Mouse (Mus musculus): ENCODE measurements around the gene Lat. TPM values are rescaled to one million over a fixed set of nuclear protein-coding genes. Genes with fewer than 3 reads are reported as not detected.
"Not testable (repeated sequence)": the region's sequence is repeated elsewhere in the genome, so short reads cannot be mapped to it uniquely, and the experiment has no call there.

The Lat gene
- polyA plus RNA-seq, 1 experiment from 2014 or later, result 0.78 TPM

- ATAC-seq (ENCODE audit: low FRiP score), result no peak
These were observed 28.5 kb upstream of the Lat start for GRCm38 (mm10) chr7:126397822-126398221.

GRCm38 (mm10) chr7:126397221-126397620 lies 27.9 kb upstream of the Lat start:
- DNase-seq (ENCODE audit: low spot score) (no peak), ATAC-seq (ENCODE audit: low FRiP score) (no peak)
- WGBS, result 58% methylated on average over 6 of the region's 6 CpGs
- Histone ChIP-seq H3K27ac (no peak overlapping the region), H3K4me1 (replicated peaks; ENCODE audit: control insufficient read depth, insufficient read depth, low read length) (peaks cover 7% of the 10 kb centered on the region; the same call in 1 of the 2 replicates), H3K27me3 (ENCODE audit: control insufficient read depth, insufficient read depth, low read length) (no peaks in the 10 kb centered on the region), H3K9me3 (ENCODE audit: control insufficient read depth, low read length) (no peaks in the 10 kb centered on the region), H3K9ac (no peak overlapping the region), H3K4me2 (replicated peaks) (peak overlapping the region; percentile 38), H3K4me3 (replicated peaks; ENCODE audit: low read length) (no peak overlapping the region), H3K36me3 (replicated peaks; ENCODE audit: control insufficient read depth, insufficient read depth) (no peaks in the 10 kb centered on the region)

More at GRCm38 (mm10) chr7:126397822-126398221, 28.5 kb upstream of the Lat start:
- WGBS, result 96% methylated on average over 4 of the region's 4 CpGs
- H3K36me3 ChIP-seq (replicated peaks; ENCODE audit: control insufficient read depth, insufficient read depth), result no peaks in the 10 kb centered on the region
- no peak for DNase-seq (ENCODE audit: low spot score)
- H3K9me3 ChIP-seq (ENCODE audit: control insufficient read depth, low read length), result no peaks in the 10 kb centered on the region
- no peak overlapping the region for H3K4me2 ChIP-seq (replicated peaks)
- H3K27ac ChIP-seq, result no peak overlapping the region
- H3K4me3 ChIP-seq (replicated peaks; ENCODE audit: low read length), result no peak overlapping the region
- no peak overlapping the region for H3K9ac ChIP-seq
- H3K27me3 ChIP-seq (ENCODE audit: control insufficient read depth, insufficient read depth, low read length), result no peaks in the 10 kb centered on the region
- H3K4me1 ChIP-seq (replicated peaks; ENCODE audit: control insufficient read depth, insufficient read depth, low read length), result peaks cover 7% of the 10 kb centered on the region; the same call in 1 of the 2 replicates

GRCm38 (mm10) chr7:126396298-126397119 lies 27.1 kb upstream of the Lat start, which contains the start of gene Nfatc2ip:
TSS of gene Nfatc2ip (minus strand) at chr7:126396737.
- Histone ChIP-seq H3K27me3 (ENCODE audit: control insufficient read depth, insufficient read depth, low read length) (no peaks in the 10 kb centered on the region), H3K9me3 (ENCODE audit: control insufficient read depth, low read length) (no peaks in the 10 kb centered on the region), H3K27ac (0 out of 2 replicates have a peak within 1 kb of the TSS, but pooled peaks have one; percentile 41), H3K4me2 (replicated peaks) (peak within 1 kb of the TSS; percentile 64), H3K4me1 (replicated peaks; ENCODE audit: control insufficient read depth, insufficient read depth, low read length) (peaks cover 7% of the 10 kb centered on the region; the same call in 1 of the 2 replicates), H3K9ac (peak within 1 kb of the TSS; percentile 67), H3K4me3 (replicated peaks; ENCODE audit: low read length) (peak within 1 kb of the TSS; percentile 75), H3K36me3 (replicated peaks; ENCODE audit: control insufficient read depth, insufficient read depth) (0 out of 2 replicates have a peak, but pooled peaks cover under 1% of the 10 kb centered on the region)
- WGBS, result 1% methylated on average over 58 of the region's 59 CpGs
- ATAC-seq (ENCODE audit: low FRiP score) (peak; percentile 100), DNase-seq (ENCODE audit: low spot score) (peak; percentile 100)

GRCm38 (mm10) chr7:126392086-126392884 lies 22.9 kb upstream of the Lat start:
- ATAC-seq (ENCODE audit: low FRiP score), result not testable (repeated sequence)

GRCm38 (mm10) chr7:126388185-126388584 lies 18.8 kb upstream of the Lat start:
- Histone ChIP-seq H3K4me3 (replicated peaks; ENCODE audit: low read length) (no peak overlapping the region), H3K27ac (no peak overlapping the region), H3K27me3 (ENCODE audit: control insufficient read depth, insufficient read depth, low read length) (no peaks in the 10 kb centered on the region), H3K36me3 (replicated peaks; ENCODE audit: control insufficient read depth, insufficient read depth) (peaks cover 55% of the 10 kb centered on the region), H3K4me1 (replicated peaks; ENCODE audit: control insufficient read depth, insufficient read depth, low read length) (no peaks in the 10 kb centered on the region), H3K4me2 (replicated peaks) (no peak overlapping the region), H3K9me3 (ENCODE audit: control insufficient read depth, low read length) (no peaks in the 10 kb centered on the region), H3K9ac (no peak overlapping the region)
- 100% methylated on average over 1 of the region's 1 CpGs for WGBS
- DNase-seq (ENCODE audit: low spot score) (no peak), ATAC-seq (ENCODE audit: low FRiP score) (no peak)

More at GRCm38 (mm10) chr7:126392086-126392884, 22.9 kb upstream of the Lat start:
- WGBS, result 92% methylated on average over 7 of the region's 7 CpGs
- H3K9me3 ChIP-seq (ENCODE audit: control insufficient read depth, low read length); H3K4me2 ChIP-seq (replicated peaks); H3K27ac ChIP-seq; H3K4me3 ChIP-seq (replicated peaks; ENCODE audit: low read length); H3K4me1 ChIP-seq (replicated peaks; ENCODE audit: control insufficient read depth, insufficient read depth, low read length); H3K9ac ChIP-seq; DNase-seq (ENCODE audit: low spot score); H3K27me3 ChIP-seq (ENCODE audit: control insufficient read depth, insufficient read depth, low read length): not testable (repeated sequence)
- peaks cover 28% of the 10 kb centered on the region for H3K36me3 ChIP-seq (replicated peaks; ENCODE audit: control insufficient read depth, insufficient read depth)

- Histone ChIP-seq H3K4me1 (replicated peaks; ENCODE audit: control insufficient read depth, insufficient read depth, low read length) (0 out of 2 replicates have a peak, but pooled peaks cover under 1% of the 10 kb centered on the region), H3K36me3 (replicated peaks; ENCODE audit: control insufficient read depth, insufficient read depth) (peaks cover 37% of the 10 kb centered on the region), H3K27ac (no peak overlapping the region), H3K27me3 (ENCODE audit: control insufficient read depth, insufficient read depth, low read length) (no peaks in the 10 kb centered on the region), H3K4me2 (replicated peaks) (no peak overlapping the region), H3K9ac (no peak overlapping the region), H3K4me3 (replicated peaks; ENCODE audit: low read length) (no peak overlapping the region), H3K9me3 (ENCODE audit: control insufficient read depth, low read length) (no peaks in the 10 kb centered on the region)
- no peak for DNase-seq (ENCODE audit: low spot score)
- 91% methylated on average over 5 of the region's 5 CpGs for WGBS
- ATAC-seq (ENCODE audit: low FRiP score), result no peak
These were observed 14.2 kb upstream of the Lat start for GRCm38 (mm10) chr7:126383565-126383964.

GRCm38 (mm10) chr7:126377278-126378158 lies 8.1 kb upstream of the Lat start, which contains the start of gene Spns1:
TSS of gene Spns1 (minus strand) at chr7:126377450.
- Histone ChIP-seq H3K4me3 (replicated peaks; ENCODE audit: low read length) (peak within 1 kb of the TSS; percentile 77), H3K4me2 (replicated peaks) (peak within 1 kb of the TSS; percentile 98), H3K36me3 (replicated peaks; ENCODE audit: control insufficient read depth, insufficient read depth) (peaks cover 19% of the 10 kb centered on the region), H3K4me1 (replicated peaks; ENCODE audit: control insufficient read depth, insufficient read depth, low read length) (peaks cover 13% of the 10 kb centered on the region), H3K9ac (peak within 1 kb of the TSS; percentile 75), H3K27ac (peak within 1 kb of the TSS; percentile 87), H3K9me3 (ENCODE audit: control insufficient read depth, low read length) (no peaks in the 10 kb centered on the region), H3K27me3 (ENCODE audit: control insufficient read depth, insufficient read depth, low read length) (no peaks in the 10 kb centered on the region)
- peak; percentile 99 for DNase-seq (ENCODE audit: low spot score)
- peak; percentile 95 for ATAC-seq (ENCODE audit: low FRiP score)
- WGBS, result 1% methylated on average over 33 of the region's 33 CpGs

GRCm38 (mm10) chr7:126376903-126377277 lies 7.5 kb upstream of the Lat start:
- H3K9me3 ChIP-seq (ENCODE audit: control insufficient read depth, low read length), result no peaks in the 10 kb centered on the region
- peak overlapping the region; percentile 43; the same call in 1 of the 2 replicates for H3K27ac ChIP-seq
- H3K4me2 ChIP-seq (replicated peaks), result peak overlapping the region; percentile 98
- WGBS, result 2% methylated on average over 27 of the region's 27 CpGs
- no peaks in the 10 kb centered on the region for H3K27me3 ChIP-seq (ENCODE audit: control insufficient read depth, insufficient read depth, low read length)
- peak; percentile 78 for ATAC-seq (ENCODE audit: low FRiP score)
- no peak for DNase-seq (ENCODE audit: low spot score)
- peaks cover 13% of the 10 kb centered on the region for H3K4me1 ChIP-seq (replicated peaks; ENCODE audit: control insufficient read depth, insufficient read depth, low read length)
- H3K9ac ChIP-seq, result peak overlapping the region; percentile 75
- peak overlapping the region; percentile 77 for H3K4me3 ChIP-seq (replicated peaks; ENCODE audit: low read length)
- H3K36me3 ChIP-seq (replicated peaks; ENCODE audit: control insufficient read depth, insufficient read depth), result peaks cover 25% of the 10 kb centered on the region

Data from hindbrain, embryonic 14.5 days (tissue).